10 mouse cellular contexts compared by ENCODE assay signal in the genomic region with DNA sequence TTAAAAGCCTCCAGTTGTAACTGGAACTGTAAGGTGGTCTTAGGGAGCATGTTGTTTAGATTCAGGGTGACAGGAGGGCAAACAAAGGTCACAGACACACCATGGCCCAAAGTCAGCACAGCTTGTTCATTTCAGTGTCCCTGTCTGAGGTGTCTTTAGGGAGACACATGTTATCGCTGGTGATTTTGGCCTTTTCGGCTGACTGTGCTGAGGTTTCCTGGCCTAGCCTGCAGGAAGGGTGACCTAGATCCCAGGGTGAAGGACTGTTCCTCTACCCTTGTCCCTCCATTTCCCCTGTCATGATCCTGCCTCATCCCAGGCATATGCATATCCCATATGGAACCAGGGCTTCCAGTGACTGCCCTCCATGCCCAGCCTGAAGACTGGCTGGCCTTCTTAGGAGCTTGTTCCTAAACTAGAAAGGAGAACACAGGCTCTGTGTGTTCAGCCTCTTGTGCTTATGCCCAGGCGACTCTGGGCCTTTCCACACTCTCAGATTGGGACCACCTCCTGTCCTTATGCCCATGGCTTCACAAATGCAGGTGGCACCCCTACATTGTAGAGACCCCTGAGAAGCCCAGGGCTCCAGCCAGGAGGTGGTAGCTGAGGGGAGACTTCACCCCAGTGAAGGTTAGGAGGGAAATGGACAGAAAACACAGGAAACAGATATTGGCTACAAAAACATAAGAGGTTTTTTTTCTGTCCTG.
DNase-seq lines count a peak whose midpoint lies in the region; ATAC-seq and TF ChIP-seq lines count a peak whose summit lies in the region.
"Had no signal": no experiment of that assay in that cellular context is flagged by ENCODE, and none has a peak within 500 bp of the region (broad histone marks: within the 10 kb centered on the region; RNA-seq: fewer than 3 reads in every experiment).

No protein-coding gene starts in this region.

- 0 out of 2 replicates have a peak overlapping the region, but pooled peaks have one; percentile 12 for H3K9ac ChIP-seq in liver, embryonic 16.5 days (ENCODE audit: low read depth, low read length)

- peaks cover 68% of the 10 kb centered on the region for H3K4me1 ChIP-seq in cerebellum, adult 2 months (ENCODE audit: control insufficient read depth, insufficient read depth, low read length)
- peaks cover 15% of the 10 kb centered on the region; the same call in 1 of the 2 replicates for H3K4me1 ChIP-seq in spleen, adult 2 months (ENCODE audit: control insufficient read depth, insufficient read depth, insufficient read length)
- peaks cover 18% of the 10 kb centered on the region for H3K4me1 ChIP-seq in liver, embryonic 16.5 days (ENCODE audit: control insufficient read depth, low read depth, low read length)

- TF ChIP-seq CTCF in cerebellum, adult 2 months (IDR thresholded peaks at IDR 0.05; ENCODE audit: borderline replicate concordance, insufficient read depth, low read depth, low read length) = no peak
- TF ChIP-seq CTCF in spleen, adult 2 months (IDR thresholded peaks at IDR 0.05; ENCODE audit: extremely low read depth, insufficient read depth, insufficient read length, insufficient replicate concordance) = no peak

- no peak for TF ChIP-seq POLR2A in cerebellum, adult 2 months (IDR thresholded peaks at IDR 0.05; ENCODE audit: borderline replicate concordance, insufficient read depth, low read length)
- TF ChIP-seq POLR2A in spleen, adult 2 months (IDR thresholded peaks at IDR 0.05; ENCODE audit: low read depth, low read length) = no peak

- H3K27me3 ChIP-seq in cerebellum, adult 2 months (ENCODE audit: control insufficient read depth, insufficient read depth, low read length) = no peaks in the 10 kb centered on the region
- no peaks in the 10 kb centered on the region for H3K27me3 ChIP-seq in spleen, adult 2 months (ENCODE audit: control insufficient read depth, insufficient read depth, low read length)
- H3K27me3 ChIP-seq in liver, embryonic 16.5 days (ENCODE audit: control insufficient read depth, insufficient read depth, low read depth, low read length) = no peaks in the 10 kb centered on the region

- no peak overlapping the region for H3K4me3 ChIP-seq in cerebellum, adult 2 months (replicated peaks; ENCODE audit: insufficient read depth, low read depth, low read length)
- no peak overlapping the region for H3K4me3 ChIP-seq in spleen, adult 2 months (ENCODE audit: extremely low read depth, insufficient read depth, insufficient read length)
- no peak overlapping the region for H3K4me3 ChIP-seq in liver, embryonic 16.5 days (ENCODE audit: low read depth, low read length)

- H3K9me3 ChIP-seq in liver, embryonic 16.5 days (replicated peaks; ENCODE audit: control insufficient read depth, low read length) = no peaks in the 10 kb centered on the region

- WGBS in cerebellum, adult 2 months = 35% methylated on average over 3 of the region's 3 CpGs
- WGBS in spleen, adult 2 months = 56% methylated on average over 3 of the region's 3 CpGs
- WGBS in liver, embryonic 16.5 days (ENCODE audit: insufficient replicate concordance) = 39% methylated on average over 3 of the region's 3 CpGs

- intact Hi-C loops in left cerebral cortex, postnatal 14 days (cut with DNase I) = no loop called here

- no peak for DNase-seq in cerebellum, adult 2 months
- no peak for DNase-seq in cerebellum, postnatal 10 days
- DNase-seq in spleen, adult 2 months (ENCODE audit: low read depth in 1 of 2, low spot score in 2 of 2) = no peak
- DNase-seq in spleen, adult 12 weeks (ENCODE audit: low spot score) = no peak
- no peak for DNase-seq in left cerebral cortex, postnatal 14 days (ENCODE audit: low spot score in 2 of 2)
- no peak for DNase-seq in T-cell, adult 2 months (ENCODE audit: low spot score)
- DNase-seq: lung, postnatal 4 days; right cerebral cortex, postnatal 25 days had no signal

- ATAC-seq in liver, embryonic 16.5 days (ENCODE audit: low read depth) = no peak
- ATAC-seq in erythroid progenitor cell, adult 5-6 weeks (replicated peaks; ENCODE audit: low FRiP score, poor library complexity, severe bottlenecking) = no peak

- H3K27ac ChIP-seq in cerebellum, adult 2 months (ENCODE audit: insufficient read depth, low read length) = peak overlapping the region; percentile 83
- H3K27ac ChIP-seq in spleen, adult 2 months (ENCODE audit: insufficient read depth, low read length) = peak overlapping the region; percentile 32; the same call in 1 of the 2 replicates
- peak overlapping the region; percentile 1; the same call in 1 of the 2 replicates for H3K27ac ChIP-seq in liver, embryonic 16.5 days (ENCODE audit: low read length)

- H3K36me3 ChIP-seq in spleen, adult 2 months (ENCODE audit: control insufficient read depth, insufficient read depth, low read length) = peaks cover 1% of the 10 kb centered on the region; the same call in 1 of the 2 replicates
- no peaks in the 10 kb centered on the region for H3K36me3 ChIP-seq in liver, embryonic 16.5 days (ENCODE audit: control insufficient read depth, insufficient read depth)

- H3K4me2 ChIP-seq in liver, embryonic 16.5 days (ENCODE audit: low read depth, low read length) = no peak overlapping the region

Comparison
In these comparisons a context has a peak if more than half of its experiments do, and no peak if none do; other contexts are left out.
1. H3K27ac ChIP-seq: peak in every context shown above with its lines; median percentile 83 in cerebellum, adult 2 months; 32 in spleen, adult 2 months; 1 in liver, embryonic 16.5 days.